Mouse (Mus musculus) MEL (cell line): ENCODE measurements around the gene Wipf3.

Experiments
- CTCF ChIP-seq, 3 experiments: IDR thresholded peaks in 2 of 3; conservative IDR thresholded peaks in 1 of 3; 2 replicates each; pipeline ENCODE4 v1.5.1; 2011 to 2012; ENCODE audit warnings: low read length in 3 of 3, low read depth in 2 of 3, mild to moderate bottlenecking in 2 of 3, improper control_type of control experiment in 1 of 3, inconsistent platforms in 1 of 3, mixed read lengths in 1 of 3, moderate library complexity in 1 of 3; ENCODE audit not compliant: control insufficient read depth in 1 of 3, insufficient read depth in 1 of 3, poor library complexity in 1 of 3, severe bottlenecking in 1 of 3
- E2F4 ChIP-seq: IDR thresholded peaks from 2 replicates; pipeline ENCODE4 v1.6.1; 2011; ENCODE audit warnings: low read depth, low read length, improper control_type of control experiment, borderline replicate concordance
- EP300 ChIP-seq, 2 experiments: IDR thresholded peaks; 2 replicates each; pipeline ENCODE4 v1.6.1; 2011; ENCODE audit warnings: improper control_type of control experiment in 2 of 2, low read length in 2 of 2, low read depth in 1 of 2, mild to moderate bottlenecking in 1 of 2
- MAFK ChIP-seq: IDR thresholded peaks from 2 replicates; pipeline ENCODE4 v1.6.1; 2011; ENCODE audit warnings: low read depth, mild to moderate bottlenecking, low read length, improper control_type of control experiment, borderline replicate concordance
- MEF2A ChIP-seq: IDR thresholded peaks from 2 replicates; pipeline ENCODE4 v1.6.1; 2014; ENCODE audit warnings: low read depth, mild to moderate bottlenecking, inconsistent platforms, low read length, improper control_type of control experiment; ENCODE audit not compliant: poor library complexity, insufficient replicate concordance, severe bottlenecking; ENCODE audit errors: extremely low read depth
- NELFE ChIP-seq: IDR thresholded peaks from 2 replicates; pipeline ENCODE4 v1.6.1; 2011; ENCODE audit warnings: low read depth, low read length, improper control_type of control experiment
- SIN3A ChIP-seq: IDR thresholded peaks from 2 replicates; pipeline ENCODE4 v1.6.1; 2012; ENCODE audit warnings: low read length, improper control_type of control experiment, inconsistent platforms
- TAL1 ChIP-seq: IDR thresholded peaks from 2 replicates; pipeline ENCODE4 v1.6.1; 2012; ENCODE audit warnings: mild to moderate bottlenecking, inconsistent platforms, low read length, moderate library complexity, mixed read lengths

GRCm38 (mm10) chr6:54436286-54436685 lies 6.9 kb downstream of the Wipf3 start:
- TF ChIP-seq E2F4 (no peak), SIN3A (no peak), MAFK (no peak), EP300 (IDR thresholded peaks at IDR 0.05; ENCODE audit: low read depth in 1 of 2, low read length in 2 of 2) (no peak), MEF2A (no peak), TAL1 (no peak), NELFE (no peak), CTCF (IDR thresholded peaks at IDR 0.05 in 2 of 3, conservative IDR thresholded peaks at IDR 0.05 in 1 of 3; ENCODE audit: control insufficient read depth in 1 of 3, insufficient read depth in 1 of 3, low read depth in 2 of 3, low read length in 3 of 3, poor library complexity in 1 of 3, severe bottlenecking in 1 of 3) (no peak)
